Mouse (Mus musculus): Measurements from ENCODE around the gene Mr1. TPM values are rescaled to one million over a fixed set of nuclear protein-coding genes. Genes with fewer than 3 reads are reported as not detected.

Mr1 gene
- total and polyA plus RNA-seq, 3 experiments, result 4.3 to 7.6 (median 7.1) TPM

- H3K27ac ChIP-seq (ENCODE audit: insufficient read depth, low read depth), result no peak overlapping the region
- H3K79me2 ChIP-seq (replicated peaks; ENCODE audit: control insufficient read depth, extremely low read depth, insufficient read depth, poor library complexity, severe bottlenecking), result peaks cover 17% of the 10 kb centered on the region
- no peak overlapping the region for H3K9ac ChIP-seq (ENCODE audit: insufficient read depth, low read depth)
- in situ Hi-C loops (cut with MboI; ENCODE audit: low pct_ligation_motif_present, low pct_unique_long_range_greater_than_20kb, low sequenced_read_pairs), result no loop called here
- H3K9me3 ChIP-seq (replicated peaks; ENCODE audit: low read length), result no peaks in the 10 kb centered on the region
- H3K4me1 ChIP-seq (ENCODE audit: control insufficient read depth in 1 of 2, insufficient read depth in 2 of 2), result peaks cover 0 to 21% of the 10 kb centered on the region in 2 experiments; a peak in 2 of 4 replicates
- no peaks in the 10 kb centered on the region for H3K36me3 ChIP-seq (replicated peaks in 1 of 2; ENCODE audit: control insufficient read depth in 1 of 2, insufficient read depth in 1 of 2, low read length in 1 of 2)
- H3K4me2 ChIP-seq (ENCODE audit: insufficient read depth, low read depth, poor library complexity, severe bottlenecking), result no peak overlapping the region
- H3K27me3 ChIP-seq (replicated peaks), result no peaks in the 10 kb centered on the region
- TF ChIP-seq IRF4 (IDR thresholded peaks at IDR 0.05; ENCODE audit: low read depth, low read length) (no peak), SMC3 (IDR thresholded peaks at IDR 0.05; ENCODE audit: low read depth, low read length) (no peak), MEF2A (IDR thresholded peaks at IDR 0.05; ENCODE audit: borderline replicate concordance, low read depth, low read length) (no peak), ELF1 (IDR thresholded peaks at IDR 0.05; ENCODE audit: low read depth, low read length) (no peak), RCOR1 (conservative IDR thresholded peaks at IDR 0.05; ENCODE audit: low read depth, low read length) (no peak), MAZ (IDR thresholded peaks at IDR 0.05; ENCODE audit: low read depth, low read length) (no peak), TCF12 (IDR thresholded peaks at IDR 0.05; ENCODE audit: low read depth, low read length) (no peak), CHD2 (IDR thresholded peaks at IDR 0.05; ENCODE audit: low read length) (no peak), MAFK (IDR thresholded peaks at IDR 0.05; ENCODE audit: insufficient replicate concordance, low read length) (no peak), POLR2AphosphoS2 (IDR thresholded peaks at IDR 0.05; ENCODE audit: low read depth, low read length) (no peak), SIN3A (IDR thresholded peaks at IDR 0.05; ENCODE audit: low read length) (no peak), ZKSCAN1 (IDR thresholded peaks at IDR 0.05; ENCODE audit: borderline replicate concordance, low read depth, low read length) (no peak), MXI1 (IDR thresholded peaks at IDR 0.05; ENCODE audit: low read depth, low read length) (no peak), USF1 (IDR thresholded peaks at IDR 0.05; ENCODE audit: low read depth, low read length) (no peak), HCFC1 (IDR thresholded peaks at IDR 0.05; ENCODE audit: low read depth, low read length) (no peak), MAX (IDR thresholded peaks at IDR 0.05; ENCODE audit: low read length) (no peak), GABPA (IDR thresholded peaks at IDR 0.05; ENCODE audit: insufficient replicate concordance, low read depth, low read length) (no peak), POLR2A (IDR thresholded peaks at IDR 0.05; ENCODE audit: low read depth, low read length) (no peak), CHD1 (IDR thresholded peaks at IDR 0.05; ENCODE audit: low read depth, low read length) (no peak)
- dilution Hi-C loops (cut with MboI; ENCODE audit: extremely low pct_ligation_motif_present, extremely low pct_unique_long_range_greater_than_20kb, low sequenced_read_pairs), result no loop called here
- no peak for DNase-seq (ENCODE audit: extremely low read depth)
- H3K4me3 ChIP-seq (replicated peaks in 1 of 3; ENCODE audit: low read depth in 2 of 3, low read length in 2 of 3, poor library complexity in 1 of 3), result no peak overlapping the region
These were observed 44.0 kb downstream of the Mr1 start for GRCm38 (mm10) chr1:155102631-155103030.

GRCm38 (mm10) chr1:155099280-155099848 lies 47.2 kb downstream of the Mr1 start, which contains the start of gene Ier5:
TSS of gene Ier5 (minus strand) at chr1:155099636.
- in situ Hi-C loops (cut with MboI; ENCODE audit: low pct_ligation_motif_present, low pct_unique_long_range_greater_than_20kb, low sequenced_read_pairs) (loop anchor here (5.0 kb wide), 1 partner anchor 43 kb away; no protein-coding TSS in a partner anchor), dilution Hi-C loops (cut with MboI; ENCODE audit: extremely low pct_ligation_motif_present, extremely low pct_unique_long_range_greater_than_20kb, low sequenced_read_pairs) (no loop called here)
- Histone ChIP-seq H3K27me3 (replicated peaks) (no peaks in the 10 kb centered on the region), H3K27ac (ENCODE audit: insufficient read depth, low read depth) (peak within 1 kb of the TSS; percentile 82), H3K9me3 (replicated peaks; ENCODE audit: low read length) (no peaks in the 10 kb centered on the region), H3K9ac (ENCODE audit: insufficient read depth, low read depth) (peak within 1 kb of the TSS; percentile 90), H3K36me3 (replicated peaks in 1 of 2; ENCODE audit: control insufficient read depth in 1 of 2, insufficient read depth in 1 of 2, low read length in 1 of 2) (peaks cover 0 to 9% of the 10 kb centered on the region in 2 experiments), H3K4me1 (ENCODE audit: control insufficient read depth in 1 of 2, insufficient read depth in 2 of 2) (peaks cover 0 to 23% of the 10 kb centered on the region in 2 experiments; a peak in 2 of 4 replicates), H3K4me2 (ENCODE audit: insufficient read depth, low read depth, poor library complexity, severe bottlenecking) (0 out of 2 replicates have a peak within 1 kb of the TSS, but pooled peaks have one; percentile 19), H3K79me2 (replicated peaks; ENCODE audit: control insufficient read depth, extremely low read depth, insufficient read depth, poor library complexity, severe bottlenecking) (peaks cover 23% of the 10 kb centered on the region), H3K4me3 (replicated peaks in 1 of 3; ENCODE audit: low read depth in 2 of 3, low read length in 2 of 3, poor library complexity in 1 of 3) (peak within 1 kb of the TSS; percentile 75 to 95 (median 92))
- DNase-seq (ENCODE audit: extremely low read depth), result peak; percentile 98
- peak; percentile 100 for TF ChIP-seq POLR2A (IDR thresholded peaks at IDR 0.05; ENCODE audit: low read depth, low read length)
- peak; percentile 80; the same call in 1 of the 2 replicates for TF ChIP-seq MAX (IDR thresholded peaks at IDR 0.05; ENCODE audit: low read length)
- TF ChIP-seq CHD2 (IDR thresholded peaks at IDR 0.05; ENCODE audit: low read length), result peak; percentile 58; the same call in 1 of the 2 replicates
- TF ChIP-seq BHLHE40 (IDR thresholded peaks at IDR 0.05; ENCODE audit: low read depth, low read length), result peak; percentile 69
- TF ChIP-seq USF1 (IDR thresholded peaks at IDR 0.05; ENCODE audit: low read depth, low read length), result peak; percentile 90
- TF ChIP-seq RCOR1 (conservative IDR thresholded peaks at IDR 0.05; ENCODE audit: low read depth, low read length), result no peak
- peak; percentile 79 for TF ChIP-seq MAZ (IDR thresholded peaks at IDR 0.05; ENCODE audit: low read depth, low read length)
- peak; percentile 64; the same call in 1 of the 2 replicates for TF ChIP-seq IRF4 (IDR thresholded peaks at IDR 0.05; ENCODE audit: low read depth, low read length)
- TF ChIP-seq ZMIZ1 (IDR thresholded peaks at IDR 0.05; ENCODE audit: low read depth, low read length), result peak; percentile 100
- TF ChIP-seq EP300 (IDR thresholded peaks at IDR 0.05; ENCODE audit: low read length), result no peak
- peak; percentile 100 for TF ChIP-seq NELFE (IDR thresholded peaks at IDR 0.05; ENCODE audit: low read depth, low read length)
- TF ChIP-seq MAFK (IDR thresholded peaks at IDR 0.05; ENCODE audit: insufficient replicate concordance, low read length), result no peak
- 0 out of 2 replicates have a peak, but pooled peaks have one; percentile 29 for TF ChIP-seq KAT2A (IDR thresholded peaks at IDR 0.05; ENCODE audit: insufficient replicate concordance, low read length)
- TF ChIP-seq ZKSCAN1 (IDR thresholded peaks at IDR 0.05; ENCODE audit: borderline replicate concordance, low read depth, low read length), result no peak
- peak; percentile 99 for TF ChIP-seq POLR2AphosphoS2 (IDR thresholded peaks at IDR 0.05; ENCODE audit: low read depth, low read length)
- TF ChIP-seq NRF1 (IDR thresholded peaks at IDR 0.05; ENCODE audit: low read depth, low read length), result 0 out of 2 replicates have a peak, but pooled peaks have one; percentile 37
- peak; percentile 100 for TF ChIP-seq TCF12 (IDR thresholded peaks at IDR 0.05; ENCODE audit: low read depth, low read length)
- TF ChIP-seq TBP (conservative IDR thresholded peaks at IDR 0.05; ENCODE audit: low read depth, low read length), result peak; percentile 98
- peak; percentile 74; the same call in 1 of the 2 replicates for TF ChIP-seq MEF2A (IDR thresholded peaks at IDR 0.05; ENCODE audit: borderline replicate concordance, low read depth, low read length)
- no peak for TF ChIP-seq CHD1 (IDR thresholded peaks at IDR 0.05; ENCODE audit: low read depth, low read length)
- no peak for TF ChIP-seq JUND (conservative IDR thresholded peaks at IDR 0.05; ENCODE audit: low read depth, low read length)
- TF ChIP-seq SIN3A (IDR thresholded peaks at IDR 0.05; ENCODE audit: low read length), result peak; percentile 77
- TF ChIP-seq E2F4 (IDR thresholded peaks at IDR 0.05; ENCODE audit: insufficient replicate concordance, low read depth, low read length), result 0 out of 2 replicates have a peak, but pooled peaks have one; percentile 73
